Mouse (Mus musculus) liver, adult 2 months (tissue): ENCODE measurements around the gene Lrba.

Source experiments
- CTCF ChIP-seq: fragments of 200-500 bp; IDR thresholded peaks from 2 replicates; pipeline ENCODE4 v1.5.1; 2011; ENCODE audit warnings: low read depth, low read length, control low read depth
- POLR2A ChIP-seq: fragments of 200-500 bp; IDR thresholded peaks from 2 replicates; pipeline ENCODE4 v1.6.1; 2011; ENCODE audit warnings: low read length, control low read depth; ENCODE audit not compliant: insufficient read depth; ENCODE audit errors: extremely low read depth

DNA sequence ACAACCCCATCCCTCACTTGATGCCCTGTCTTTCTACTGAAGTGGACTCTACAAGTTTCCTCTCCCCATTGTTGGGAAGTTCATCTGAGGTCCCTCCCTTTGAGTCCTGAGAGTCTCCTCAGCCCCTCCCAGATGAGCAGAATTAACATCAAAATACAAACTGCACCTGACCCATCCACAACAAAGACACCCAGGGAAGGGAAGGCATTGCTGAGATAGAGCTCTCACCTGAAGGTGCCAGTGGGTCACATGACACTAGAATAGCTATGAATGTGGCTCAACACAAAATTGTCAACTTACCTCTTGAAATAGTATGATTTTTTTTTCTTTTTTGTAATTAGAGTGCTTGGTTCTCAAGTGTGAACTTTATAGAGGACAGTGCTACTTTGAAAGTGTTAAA is 468.3 kb downstream of the Lrba start:
- no peak for TF ChIP-seq CTCF
- TF ChIP-seq POLR2A: no peak
